Mouse (Mus musculus): ENCODE measurements at regions not wholly inside any gene's neighbourhood (a gene's known extent, or its start where the extent isn't known, plus 50 kb on each side); places are given as distances from the start of the nearest gene placed in this dataset.

- TF ChIP-seq POLR2A (IDR thresholded peaks at IDR 0.05; ENCODE audit: extremely low read depth, insufficient read depth, low read length) (no peak), CTCF (IDR thresholded peaks at IDR 0.05; ENCODE audit: low read depth, low read length) (no peak)
Measured at GRCm38 (mm10) chr14:72841753-72842152, 131.9 kb upstream of the Fndc3a start.
